Mouse (Mus musculus): ENCODE results near the gene Pcnx3. TPM values are rescaled to one million over a fixed set of nuclear protein-coding genes. Genes with fewer than 3 reads are reported as not detected.

Pcnx3 gene
- polyA plus RNA-seq, 1 experiment = 67.4 TPM

DNA sequence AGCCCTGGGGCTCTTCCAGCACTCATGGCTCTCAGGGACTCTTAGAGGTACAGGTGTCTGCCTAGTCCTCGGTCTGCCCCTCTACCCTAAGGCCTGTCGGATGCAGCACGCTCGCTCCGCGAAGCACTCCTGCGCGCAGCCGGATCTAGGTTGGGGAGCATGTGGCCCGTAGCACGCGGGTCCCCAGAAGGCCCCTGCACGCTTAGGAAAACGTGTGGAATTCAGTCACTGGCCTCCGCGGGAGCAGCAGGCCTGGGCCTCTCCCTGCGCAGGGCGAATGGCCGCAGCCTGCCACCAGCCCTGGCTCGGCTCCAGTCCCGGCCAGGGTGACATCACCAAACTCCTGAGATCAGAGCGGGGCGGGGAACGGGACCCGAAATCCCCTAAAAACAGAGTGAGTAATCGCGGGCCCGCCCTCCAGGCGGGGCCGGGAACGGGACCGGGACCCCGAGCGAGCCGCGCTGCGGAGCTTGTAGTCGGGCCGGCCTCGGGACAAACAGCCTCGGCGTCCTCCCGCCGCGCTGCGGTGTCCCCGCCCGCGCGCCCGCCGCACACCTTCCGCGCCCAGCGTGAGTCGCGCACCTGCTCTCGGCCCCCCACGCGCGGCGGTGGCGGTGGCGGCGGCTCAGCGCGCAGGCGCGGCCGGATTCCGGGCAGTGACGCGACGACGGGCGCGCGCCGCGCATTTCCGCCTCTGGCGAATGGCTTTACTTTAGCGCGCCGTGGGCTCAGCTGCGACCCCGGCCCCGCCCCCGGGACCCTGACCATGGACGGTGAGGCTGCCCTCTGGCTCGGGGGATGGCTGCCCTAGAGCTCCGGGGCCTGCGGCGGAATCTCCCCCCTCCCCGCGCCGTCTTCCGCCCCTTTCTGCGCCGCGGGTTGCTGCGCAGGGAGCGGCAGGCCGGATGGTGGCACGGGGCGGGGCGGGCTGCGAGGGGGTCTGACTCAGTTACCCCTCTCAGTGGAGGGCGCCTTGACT is 51.4 kb downstream of the Pcnx3 start, which contains the start of gene Rela:
TSS of gene Rela (plus strand) at position 415 of the 979 bp plus-strand sequence.
- Histone ChIP-seq H3K4me1 (ENCODE audit: control insufficient read depth, insufficient read depth, low read length) (peaks cover 8% of the 10 kb centered on the region), H3K36me3 (ENCODE audit: control insufficient read depth, insufficient read depth, low read length) (no peaks in the 10 kb centered on the region; the same call in 1 of the 2 replicates), H3K27ac (ENCODE audit: control insufficient read depth, insufficient read depth, low read depth, low read length) (peak within 1 kb of the TSS; percentile 92), H3K27me3 (ENCODE audit: control insufficient read depth, insufficient read depth, low read length) (no peaks in the 10 kb centered on the region), H3K4me3 (ENCODE audit: control insufficient read depth, low read depth, low read length) (peak within 1 kb of the TSS; percentile 87)
- TF ChIP-seq POLR2A (IDR thresholded peaks at IDR 0.05; ENCODE audit: control insufficient read depth, low read depth, low read length) (peak; percentile 56), CTCF (IDR thresholded peaks at IDR 0.05; ENCODE audit: control insufficient read depth, insufficient read depth, insufficient replicate concordance, low read depth, low read length) (no peak)

DNA sequence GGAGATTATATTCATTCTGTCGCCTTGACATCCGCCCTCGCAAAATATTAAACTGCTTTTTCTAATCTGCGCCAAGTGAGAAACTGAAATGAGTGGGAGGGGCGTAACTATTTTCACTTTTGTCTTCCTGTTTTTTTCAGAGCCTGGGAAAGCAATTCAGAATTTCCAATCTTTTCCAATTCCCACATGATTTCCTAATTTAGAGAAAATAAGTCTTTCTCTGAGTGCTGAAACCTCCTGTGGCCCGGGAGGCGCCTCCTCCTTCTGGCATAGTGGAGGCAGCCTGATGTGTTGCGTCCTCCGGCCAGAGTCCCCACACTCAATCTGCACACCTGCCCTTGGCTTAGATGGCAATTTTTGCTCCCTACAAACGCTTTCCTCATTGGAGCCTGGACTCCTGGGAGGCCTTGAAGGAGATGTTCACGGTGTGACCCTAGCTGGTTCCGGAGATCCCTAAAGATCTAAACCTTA is 52.1 kb downstream of the Pcnx3 start:
- Histone ChIP-seq H3K27ac (ENCODE audit: control insufficient read depth, insufficient read depth, low read depth, low read length) (peak overlapping the region; percentile 92), H3K27me3 (ENCODE audit: control insufficient read depth, insufficient read depth, low read length) (no peaks in the 10 kb centered on the region), H3K4me3 (ENCODE audit: control insufficient read depth, low read depth, low read length) (peak overlapping the region; percentile 87), H3K36me3 (ENCODE audit: control insufficient read depth, insufficient read depth, low read length) (no peaks in the 10 kb centered on the region; the same call in 1 of the 2 replicates), H3K4me1 (ENCODE audit: control insufficient read depth, insufficient read depth, low read length) (peaks cover 8% of the 10 kb centered on the region)
- TF ChIP-seq CTCF (IDR thresholded peaks at IDR 0.05; ENCODE audit: control insufficient read depth, insufficient read depth, insufficient replicate concordance, low read depth, low read length) = no peak
- no peak for TF ChIP-seq POLR2A (IDR thresholded peaks at IDR 0.05; ENCODE audit: control insufficient read depth, low read depth, low read length)

DNA sequence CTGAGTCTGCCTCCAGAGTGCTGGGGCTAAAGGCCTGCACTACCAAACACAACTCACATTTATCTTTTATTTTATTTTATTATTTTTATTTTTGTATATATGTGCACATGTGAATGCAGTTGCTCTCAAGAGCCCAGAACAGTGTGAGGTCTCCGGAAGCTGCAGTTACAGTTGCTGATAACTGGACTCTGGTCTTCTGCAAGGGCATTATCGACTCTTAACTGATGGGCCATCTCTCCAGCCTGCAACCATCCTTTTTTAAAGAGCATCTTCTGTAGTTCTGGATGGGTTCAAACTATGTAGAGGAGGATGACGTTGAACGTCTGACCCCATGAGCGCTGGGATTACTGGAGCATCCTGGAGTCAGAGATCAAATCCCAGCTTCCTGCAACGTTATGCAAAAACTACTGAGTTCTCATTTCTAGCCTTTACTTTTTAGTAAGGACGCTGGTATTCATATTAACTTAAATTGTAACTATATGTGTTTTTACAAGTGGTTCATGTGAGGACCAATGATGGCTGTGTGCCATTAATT is 52.6 kb downstream of the Pcnx3 start:
- Histone ChIP-seq H3K4me3 (ENCODE audit: control insufficient read depth, low read depth, low read length) (no peak overlapping the region), H3K4me1 (ENCODE audit: control insufficient read depth, insufficient read depth, low read length) (peaks cover 8% of the 10 kb centered on the region), H3K27ac (ENCODE audit: control insufficient read depth, insufficient read depth, low read depth, low read length) (peak overlapping the region; percentile 92), H3K27me3 (ENCODE audit: control insufficient read depth, insufficient read depth, low read length) (no peaks in the 10 kb centered on the region), H3K36me3 (ENCODE audit: control insufficient read depth, insufficient read depth, low read length) (no peaks in the 10 kb centered on the region; the same call in 1 of the 2 replicates)
- TF ChIP-seq CTCF (IDR thresholded peaks at IDR 0.05; ENCODE audit: control insufficient read depth, insufficient read depth, insufficient replicate concordance, low read depth, low read length) (no peak), POLR2A (IDR thresholded peaks at IDR 0.05; ENCODE audit: control insufficient read depth, low read depth, low read length) (no peak)

DNA sequence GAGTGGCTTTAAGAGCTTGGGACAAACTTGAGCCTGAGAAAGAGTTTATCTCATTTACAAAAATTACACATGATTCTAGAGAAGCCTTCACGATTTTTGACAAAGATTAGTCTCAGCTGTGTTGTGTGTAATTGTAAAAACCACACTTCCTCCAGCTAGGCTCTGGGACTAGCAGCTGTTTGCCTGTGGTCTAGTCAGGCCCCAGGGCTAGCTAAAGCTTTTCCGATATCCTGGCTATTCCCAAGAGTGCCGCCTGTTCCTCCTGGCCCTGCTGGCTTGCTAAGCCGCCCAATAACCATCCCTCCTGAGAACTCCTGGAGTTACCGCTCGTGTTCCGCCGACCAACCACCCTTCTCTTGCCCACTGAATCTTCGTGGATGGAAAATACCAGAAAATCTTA is 56.6 kb downstream of the Pcnx3 start:
- Histone ChIP-seq H3K27ac (ENCODE audit: control insufficient read depth, insufficient read depth, low read depth, low read length) (no peak overlapping the region), H3K4me1 (ENCODE audit: control insufficient read depth, insufficient read depth, low read length) (peaks cover 2% of the 10 kb centered on the region), H3K36me3 (ENCODE audit: control insufficient read depth, insufficient read depth, low read length) (no peaks in the 10 kb centered on the region), H3K27me3 (ENCODE audit: control insufficient read depth, insufficient read depth, low read length) (no peaks in the 10 kb centered on the region), H3K4me3 (ENCODE audit: control insufficient read depth, low read depth, low read length) (no peak overlapping the region)
- TF ChIP-seq CTCF (IDR thresholded peaks at IDR 0.05; ENCODE audit: control insufficient read depth, insufficient read depth, insufficient replicate concordance, low read depth, low read length) (no peak), POLR2A (IDR thresholded peaks at IDR 0.05; ENCODE audit: control insufficient read depth, low read depth, low read length) (no peak)

DNA sequence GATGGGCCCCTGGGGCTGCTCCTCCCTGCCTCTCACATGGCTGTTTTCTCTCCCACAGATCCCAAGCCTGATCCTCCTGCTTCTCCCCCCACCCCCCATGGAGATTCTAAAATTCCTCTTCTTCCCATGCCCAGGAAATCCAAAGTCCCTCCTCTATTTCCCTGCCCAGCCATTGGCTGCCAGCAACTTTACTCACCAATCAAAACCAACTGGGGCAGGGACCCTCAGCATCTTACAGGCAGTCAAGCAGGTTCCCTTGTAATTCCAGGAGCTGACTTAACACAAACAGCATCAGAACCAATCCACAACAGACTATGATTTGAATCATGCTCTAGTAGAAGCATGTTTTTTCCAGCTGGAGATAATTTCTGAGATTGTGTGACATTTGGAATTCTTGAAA is 58.8 kb downstream of the Pcnx3 start:
- TF ChIP-seq POLR2A (IDR thresholded peaks at IDR 0.05; ENCODE audit: control insufficient read depth, low read depth, low read length) (no peak), CTCF (IDR thresholded peaks at IDR 0.05; ENCODE audit: control insufficient read depth, insufficient read depth, insufficient replicate concordance, low read depth, low read length) (no peak)
- H3K27ac ChIP-seq (ENCODE audit: control insufficient read depth, insufficient read depth, low read depth, low read length) = no peak overlapping the region
- no peaks in the 10 kb centered on the region for H3K4me1 ChIP-seq (ENCODE audit: control insufficient read depth, insufficient read depth, low read length)
- H3K36me3 ChIP-seq (ENCODE audit: control insufficient read depth, insufficient read depth, low read length) = no peaks in the 10 kb centered on the region
- H3K4me3 ChIP-seq (ENCODE audit: control insufficient read depth, low read depth, low read length) = no peak overlapping the region
- H3K27me3 ChIP-seq (ENCODE audit: control insufficient read depth, insufficient read depth, low read length) = no peaks in the 10 kb centered on the region

DNA sequence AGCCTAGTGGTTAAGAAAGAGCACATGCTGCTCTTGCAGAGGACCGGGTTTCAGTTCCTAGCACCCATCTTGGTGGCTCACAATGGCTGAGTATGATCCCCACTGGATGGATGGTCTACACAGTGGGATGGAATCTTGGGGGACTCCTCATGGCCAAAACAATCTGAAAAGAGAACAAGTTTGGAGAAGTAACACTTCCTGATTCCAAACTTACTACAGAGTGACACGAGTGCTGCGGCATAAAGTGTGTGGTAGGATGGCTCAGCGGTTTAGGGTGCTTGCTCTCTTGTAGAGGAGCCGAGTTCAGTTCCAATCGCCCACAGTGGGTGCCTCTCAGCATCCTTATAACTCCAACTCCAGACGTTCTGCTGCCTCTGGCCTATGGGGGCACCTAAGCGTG is 63.4 kb downstream of the Pcnx3 start:
- no peaks in the 10 kb centered on the region for H3K27me3 ChIP-seq (ENCODE audit: control insufficient read depth, insufficient read depth, low read length)
- no peak for TF ChIP-seq POLR2A (IDR thresholded peaks at IDR 0.05; ENCODE audit: control insufficient read depth, low read depth, low read length)
- H3K4me1 ChIP-seq (ENCODE audit: control insufficient read depth, insufficient read depth, low read length) = no peaks in the 10 kb centered on the region
- H3K36me3 ChIP-seq (ENCODE audit: control insufficient read depth, insufficient read depth, low read length) = no peaks in the 10 kb centered on the region
- H3K4me3 ChIP-seq (ENCODE audit: control insufficient read depth, low read depth, low read length) = no peak overlapping the region
- H3K27ac ChIP-seq (ENCODE audit: control insufficient read depth, insufficient read depth, low read depth, low read length) = no peak overlapping the region

DNA sequence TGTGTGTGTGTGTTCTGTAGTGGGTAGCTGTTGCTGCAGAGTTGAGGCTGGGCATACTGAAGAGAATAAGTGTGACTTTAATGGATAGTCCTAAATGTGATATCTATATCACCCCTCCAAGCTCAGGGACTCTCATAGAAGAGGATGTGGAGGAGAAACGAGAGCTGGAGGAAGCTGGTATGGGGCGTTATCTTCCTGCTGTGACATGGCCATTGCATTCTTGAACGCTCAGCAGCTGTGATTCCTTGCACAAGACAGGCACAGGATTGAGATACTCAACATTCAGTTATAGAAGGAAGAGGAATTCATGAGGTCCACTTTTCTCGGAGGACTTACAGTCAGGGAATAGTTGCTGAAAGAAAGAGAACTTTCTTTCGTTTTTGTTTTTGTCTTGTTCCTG is 66.8 kb downstream of the Pcnx3 start:
- TF ChIP-seq POLR2A (IDR thresholded peaks at IDR 0.05; ENCODE audit: control insufficient read depth, low read depth, low read length) (no peak), CTCF (IDR thresholded peaks at IDR 0.05; ENCODE audit: control insufficient read depth, insufficient read depth, insufficient replicate concordance, low read depth, low read length) (no peak)
- Histone ChIP-seq H3K36me3 (ENCODE audit: control insufficient read depth, insufficient read depth, low read length) (no peaks in the 10 kb centered on the region), H3K27me3 (ENCODE audit: control insufficient read depth, insufficient read depth, low read length) (no peaks in the 10 kb centered on the region), H3K4me3 (ENCODE audit: control insufficient read depth, low read depth, low read length) (no peak overlapping the region), H3K27ac (ENCODE audit: control insufficient read depth, insufficient read depth, low read depth, low read length) (no peak overlapping the region), H3K4me1 (ENCODE audit: control insufficient read depth, insufficient read depth, low read length) (no peaks in the 10 kb centered on the region)
